10 mouse cellular contexts compared by ENCODE assay signal in the genomic region with DNA sequence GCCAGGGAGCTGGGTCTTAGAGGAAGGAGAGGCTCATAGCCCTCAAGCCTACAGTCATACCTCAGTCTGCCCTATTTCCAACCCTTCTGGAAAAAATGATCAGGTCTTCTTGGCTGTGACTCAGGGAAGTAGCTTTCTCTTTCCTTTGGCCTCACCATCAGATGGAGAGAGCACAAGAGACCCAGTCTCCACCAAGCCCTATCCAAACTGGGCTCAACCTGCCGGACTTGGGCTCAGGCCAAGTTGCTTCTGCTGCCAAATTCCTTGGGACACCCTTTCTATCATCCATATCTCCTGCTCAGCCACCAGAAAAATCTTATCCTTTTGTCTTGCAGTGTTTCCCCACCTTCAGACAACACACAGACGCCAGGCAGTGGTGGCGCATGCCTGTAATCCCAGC. TPM values are rescaled to one million over a fixed set of nuclear protein-coding genes. Genes with fewer than 3 reads are reported as not detected.
A peak's percentile ranks its signal among the peaks of the same experiment; 100 is the strongest.
DNase-seq lines count a peak whose midpoint lies in the region; ATAC-seq lines count a peak whose summit lies in the region.
"Had no signal": no experiment of that assay in that cellular context is flagged by ENCODE, and none has a peak within 500 bp of the region (broad histone marks: within the 10 kb centered on the region; RNA-seq: fewer than 3 reads in every experiment).

No protein-coding gene starts in this region.

- H3K27ac ChIP-seq in forebrain, embryonic 11.5 days (ENCODE audit: low read depth, low read length): 0 out of 2 replicates have a peak overlapping the region, but pooled peaks have one; percentile 25
- H3K27ac ChIP-seq in forebrain, embryonic 15.5 days (replicated peaks): no peak overlapping the region
- no peak overlapping the region for H3K27ac ChIP-seq in liver, embryonic 11.5 days (ENCODE audit: low read depth, low read length)
- H3K27ac ChIP-seq: midbrain, embryonic 12.5 days had no signal

- H3K36me3 ChIP-seq in forebrain, embryonic 11.5 days (ENCODE audit: control insufficient read depth, insufficient read depth, low read length): no peaks in the 10 kb centered on the region
- no peaks in the 10 kb centered on the region for H3K36me3 ChIP-seq in forebrain, embryonic 15.5 days
- no peaks in the 10 kb centered on the region for H3K36me3 ChIP-seq in liver, embryonic 11.5 days (ENCODE audit: control insufficient read depth, insufficient read depth, low read length)
- H3K36me3 ChIP-seq: midbrain, embryonic 12.5 days had no signal

- H3K9ac ChIP-seq in forebrain, embryonic 11.5 days (ENCODE audit: low read length): no peak overlapping the region
- H3K9ac ChIP-seq in forebrain, embryonic 15.5 days (replicated peaks): no peak overlapping the region
- no peak overlapping the region for H3K9ac ChIP-seq in liver, embryonic 11.5 days (ENCODE audit: low read depth, low read length)
- H3K9ac ChIP-seq: midbrain, embryonic 12.5 days had no signal

- H3K4me3 ChIP-seq in forebrain, embryonic 11.5 days (ENCODE audit: low read depth, low read length): no peak overlapping the region
- no peak overlapping the region for H3K4me3 ChIP-seq in forebrain, embryonic 15.5 days
- no peak overlapping the region for H3K4me3 ChIP-seq in liver, embryonic 11.5 days (ENCODE audit: low read depth, low read length)
- H3K4me3 ChIP-seq: midbrain, embryonic 12.5 days had no signal

- DNase-seq in forebrain, embryonic 11.5 days (ENCODE audit: low spot score): no peak
- DNase-seq in urinary bladder, postnatal 14 days (ENCODE audit: low spot score): peak; percentile 66
- no peak for DNase-seq in urinary bladder, postnatal 4 days (ENCODE audit: low spot score in 2 of 2)
- DNase-seq in kidney, adult 8-10 months: peak; percentile 33 to 62
- DNase-seq in testis, postnatal 14 days (ENCODE audit: low spot score): peak; percentile 72
- DNase-seq in liver, embryonic 11.5 days (ENCODE audit: low spot score): no peak
- no peak for DNase-seq in urinary bladder, adult 18-20 months (ENCODE audit: low spot score in 2 of 2)

- ATAC-seq in forebrain, embryonic 11.5 days (replicated peaks; ENCODE audit: low FRiP score): no peak
- no peak for ATAC-seq in forebrain, embryonic 15.5 days (replicated peaks)
- no peak for ATAC-seq in liver, embryonic 11.5 days (replicated peaks; ENCODE audit: low FRiP score)

- no peak overlapping the region for H3K4me2 ChIP-seq in forebrain, embryonic 11.5 days (ENCODE audit: low read depth, low read length, severe bottlenecking)
- no peak overlapping the region for H3K4me2 ChIP-seq in forebrain, embryonic 15.5 days (replicated peaks)
- no peak overlapping the region for H3K4me2 ChIP-seq in liver, embryonic 11.5 days
- H3K4me2 ChIP-seq: midbrain, embryonic 12.5 days had no signal

- no peaks in the 10 kb centered on the region for H3K9me3 ChIP-seq in forebrain, embryonic 11.5 days (ENCODE audit: control insufficient read depth, low read length)
- no peaks in the 10 kb centered on the region for H3K9me3 ChIP-seq in forebrain, embryonic 15.5 days
- H3K9me3 ChIP-seq in liver, embryonic 11.5 days (ENCODE audit: control insufficient read depth, low read length): no peaks in the 10 kb centered on the region
- H3K9me3 ChIP-seq: midbrain, embryonic 12.5 days had no signal

- 92% methylated on average over 3 of the region's 3 CpGs for WGBS in forebrain, embryonic 11.5 days
- 62% methylated on average over 3 of the region's 3 CpGs for WGBS in forebrain, embryonic 15.5 days
- 79% methylated on average over 3 of the region's 3 CpGs for WGBS in liver, embryonic 11.5 days

- peaks cover 9% of the 10 kb centered on the region for H3K27me3 ChIP-seq in forebrain, embryonic 11.5 days (ENCODE audit: control insufficient read depth, insufficient read depth, low read length)
- 0 out of 2 replicates have a peak, but pooled peaks cover 8% of the 10 kb centered on the region for H3K27me3 ChIP-seq in forebrain, embryonic 15.5 days
- peaks cover 40% of the 10 kb centered on the region for H3K27me3 ChIP-seq in liver, embryonic 11.5 days (replicated peaks; ENCODE audit: control insufficient read depth, insufficient read depth, low read length)

- peaks cover 8% of the 10 kb centered on the region; the same call in 1 of the 2 replicates for H3K4me1 ChIP-seq in forebrain, embryonic 11.5 days (replicated peaks; ENCODE audit: control insufficient read depth, insufficient read depth, low read length)
- H3K4me1 ChIP-seq in forebrain, embryonic 15.5 days: peaks cover 23% of the 10 kb centered on the region
- H3K4me1 ChIP-seq in liver, embryonic 11.5 days (replicated peaks; ENCODE audit: control insufficient read depth, insufficient read depth, low read length): peaks cover 15% of the 10 kb centered on the region

RNA-seq across cellular contexts. Expression of gene Vwa1, which starts 1.4 kb away (rescaled TPM):
- 10.0 and 10.6 TPM in 2 replicates for polyA plus RNA-seq in forebrain, embryonic 11.5 days (2014; fragmentation: Nextera tagmentation; extraction: Ambion mirVana)
- polyA plus RNA-seq in forebrain, embryonic 15.5 days (2015; fragmentation: Nextera tagmentation; extraction: Ambion mirVana): 21.8 and 22.6 TPM in 2 replicates
- polyA plus RNA-seq in liver, embryonic 11.5 days (2014; fragmentation: Nextera tagmentation; extraction: Ambion mirVana): 1.2 and 1.3 TPM in 2 replicates

RNA-seq across cellular contexts. Expression of gene Tmem88b, which starts 9.8 kb away (rescaled TPM):
- polyA plus RNA-seq in forebrain, embryonic 11.5 days (2014; fragmentation: Nextera tagmentation; extraction: Ambion mirVana): 0.15 and 0.43 TPM in 2 replicates
- polyA plus RNA-seq in forebrain, embryonic 15.5 days (2015; fragmentation: Nextera tagmentation; extraction: Ambion mirVana): 0.29 and 0.60 TPM in 2 replicates
- 0.25 and 0.39 TPM in 2 replicates for polyA plus RNA-seq in liver, embryonic 11.5 days (2014; fragmentation: Nextera tagmentation; extraction: Ambion mirVana)

RNA-seq across cellular contexts. Expression of gene Ankrd65, which starts 14.4 kb away (rescaled TPM):
- polyA plus RNA-seq in forebrain, embryonic 11.5 days (2014; fragmentation: Nextera tagmentation; extraction: Ambion mirVana): not detected in 2 replicates
- polyA plus RNA-seq in forebrain, embryonic 15.5 days (2015; fragmentation: Nextera tagmentation; extraction: Ambion mirVana): not detected in 2 replicates
- polyA plus RNA-seq in liver, embryonic 11.5 days (2014; fragmentation: Nextera tagmentation; extraction: Ambion mirVana): not detected in 2 replicates
- polyA plus RNA-seq: embryonic facial prominence, embryonic 11.5 days; midbrain, embryonic 12.5 days had no signal

RNA-seq across cellular contexts. Expression of gene Atad3a, which starts 15.0 kb away (rescaled TPM):
- polyA plus RNA-seq in forebrain, embryonic 11.5 days (2014; fragmentation: Nextera tagmentation; extraction: Ambion mirVana): 104 and 115 TPM in 2 replicates
- 91.0 TPM in 2 replicates for polyA plus RNA-seq in forebrain, embryonic 15.5 days (2015; fragmentation: Nextera tagmentation; extraction: Ambion mirVana)
- 156 and 161 TPM in 2 replicates for polyA plus RNA-seq in liver, embryonic 11.5 days (2014; fragmentation: Nextera tagmentation; extraction: Ambion mirVana)

RNA-seq across cellular contexts. Expression of gene Mrpl20, which starts 26.8 kb away (rescaled TPM):
- polyA plus RNA-seq in forebrain, embryonic 11.5 days (2014; fragmentation: Nextera tagmentation; extraction: Ambion mirVana): 203 and 223 TPM in 2 replicates
- polyA plus RNA-seq in forebrain, embryonic 15.5 days (2015; fragmentation: Nextera tagmentation; extraction: Ambion mirVana): 228 and 244 TPM in 2 replicates
- 312 and 326 TPM in 2 replicates for polyA plus RNA-seq in liver, embryonic 11.5 days (2014; fragmentation: Nextera tagmentation; extraction: Ambion mirVana)

Comparison
In these comparisons a context has a peak if more than half of its experiments do, and no peak if none do; other contexts are left out.
1. DNase-seq: peak in urinary bladder, postnatal 14 days (single experiment), kidney, adult 8-10 months (2 of 2) and testis, postnatal 14 days (single experiment); none in forebrain, embryonic 11.5 days (single experiment), urinary bladder, postnatal 4 days (0 of 2), liver, embryonic 11.5 days (single experiment) and urinary bladder, adult 18-20 months (0 of 2).